Mouse (Mus musculus): ENCODE measurements around the gene Olfr63.
"Not testable (repeated sequence)": the region's sequence is repeated elsewhere in the genome, so short reads cannot be mapped to it uniquely, and the experiment has no call there.

Gene Olfr63

DNA sequence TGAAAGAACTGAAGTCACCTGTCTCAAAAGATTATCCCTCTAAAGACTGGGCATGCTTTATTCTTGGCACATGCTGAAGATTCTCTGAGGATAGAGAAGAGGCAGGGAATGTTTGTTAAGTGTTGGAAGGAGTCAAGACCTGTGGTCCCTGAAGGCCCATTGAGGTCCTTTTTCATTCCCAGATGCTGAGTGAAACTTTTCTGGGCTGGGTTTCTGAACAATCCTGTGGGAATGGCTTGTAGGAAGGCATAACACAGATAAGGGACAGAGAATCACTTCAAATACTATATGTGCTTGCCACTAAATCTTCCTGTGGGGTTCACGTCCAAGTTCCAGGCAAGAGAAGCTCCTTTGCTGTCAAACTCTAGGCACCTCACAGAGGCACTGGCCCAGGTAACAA is at the start of gene Olfr63:
Gene Olfr63, plus strand, starts transcription at position 301 of the 400 bp plus-strand sequence.
- ATAC-seq (ENCODE audit: insufficient number of reproducible peaks, low FRiP score, low TSS enrichment), result no peak

DNA sequence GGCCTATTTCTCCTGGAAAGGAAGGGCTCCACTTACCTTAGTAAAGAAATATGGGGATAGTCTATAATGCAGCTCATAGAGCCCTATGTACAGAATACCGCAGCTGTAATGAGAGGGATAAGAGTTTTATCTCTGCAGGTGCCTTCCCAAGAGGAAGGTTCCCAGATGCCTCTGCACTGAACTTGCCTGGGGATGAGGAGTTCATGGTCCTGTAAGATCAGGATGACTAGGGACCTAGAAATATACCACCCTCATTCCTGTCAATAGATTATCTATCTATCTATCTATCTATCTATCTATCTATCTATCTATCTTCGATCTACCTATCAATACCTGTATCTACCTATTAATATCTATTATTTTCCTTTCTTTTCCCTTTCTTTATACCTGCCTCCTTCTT is 42.9 kb upstream of the Olfr63 start, which contains the start of gene Olfr1564:
Gene Olfr1564, minus strand, starts transcription at position 101 of the 400 bp plus-strand sequence.
- no peak for ATAC-seq (ENCODE audit: insufficient number of reproducible peaks, low FRiP score, low TSS enrichment)

DNA sequence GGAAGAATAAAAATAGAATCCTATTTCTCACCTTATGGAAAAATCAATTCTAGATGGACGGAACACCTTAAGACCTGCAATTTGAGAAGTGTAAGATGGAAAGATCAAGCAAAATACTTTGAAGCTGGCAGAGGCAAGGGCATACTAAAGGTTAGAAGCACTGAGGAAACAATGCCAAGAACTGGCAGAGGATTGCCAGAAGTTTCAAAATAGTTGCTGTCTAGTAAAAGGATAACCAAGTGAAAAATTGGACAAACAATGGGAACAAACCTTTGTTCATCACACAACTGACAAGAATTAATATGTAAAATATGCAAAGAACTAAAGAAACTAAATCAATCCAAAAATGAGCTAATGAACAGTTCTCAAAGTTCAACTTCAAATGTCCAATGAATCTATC is 27.8 kb upstream of the Olfr63 start:
- ATAC-seq (ENCODE audit: insufficient number of reproducible peaks, low FRiP score, low TSS enrichment), result not testable (repeated sequence)

DNA sequence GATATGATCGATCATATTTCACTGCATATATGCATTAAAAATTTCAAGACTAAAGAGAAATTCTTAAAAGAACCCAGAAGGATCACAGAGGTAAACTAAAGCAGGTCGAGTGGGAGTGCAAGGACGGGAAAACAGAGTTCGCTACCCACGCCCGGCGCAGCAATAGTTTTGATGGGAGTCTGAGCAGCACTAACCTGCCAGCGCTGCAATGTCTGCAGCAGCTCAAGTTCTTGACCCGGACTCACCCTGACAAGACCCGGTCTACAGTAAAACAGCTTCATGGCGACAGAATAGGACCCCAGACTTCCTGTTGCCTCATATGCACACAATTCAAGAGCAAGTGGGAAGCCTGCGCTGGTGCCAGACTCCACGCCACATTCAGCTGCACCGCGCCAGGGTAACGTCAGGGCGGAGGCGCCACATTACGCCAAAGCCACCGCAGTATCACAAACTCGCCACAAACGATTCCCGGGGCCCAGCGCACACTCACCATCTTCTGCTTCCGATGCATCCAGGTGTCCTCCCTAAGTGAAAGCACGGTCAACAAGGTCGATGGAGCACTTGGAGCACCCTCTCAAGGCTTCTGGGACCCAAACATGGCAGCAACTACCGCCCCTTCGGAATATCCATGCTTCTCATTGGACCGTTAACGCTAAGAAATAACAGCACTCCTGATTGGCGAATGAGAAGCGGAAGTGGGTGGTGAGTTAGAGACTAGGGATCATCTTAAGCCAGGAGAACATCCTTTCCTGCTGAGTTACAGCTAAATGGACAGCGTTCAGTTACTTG is 9.8 kb upstream of the Olfr63 start, which contains the start of gene Zfp955a:
Gene Zfp955a, minus strand, starts transcription at position 616 of the 789 bp plus-strand sequence.
- peak; percentile 98 for ATAC-seq (ENCODE audit: insufficient number of reproducible peaks, low FRiP score, low TSS enrichment)

DNA sequence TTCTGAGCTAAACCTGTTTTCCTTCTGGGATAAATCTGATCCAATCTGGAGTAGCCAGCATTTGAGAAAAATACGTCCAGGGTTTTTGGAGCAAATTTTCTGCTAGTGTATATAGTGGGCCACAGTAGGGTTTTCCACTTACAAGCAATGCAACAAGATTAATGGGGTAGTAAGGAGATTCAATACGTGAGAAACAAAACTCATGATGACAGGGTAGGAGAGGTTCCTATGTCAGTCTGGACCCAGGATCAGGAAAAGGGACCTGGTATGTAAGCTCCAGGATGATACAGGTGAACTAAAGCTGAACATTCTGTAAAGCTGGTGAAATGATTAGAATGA is 9.2 kb upstream of the Olfr63 start:
- peak; percentile 10; the same call in 1 of the 2 replicates for ATAC-seq (ENCODE audit: insufficient number of reproducible peaks, low FRiP score, low TSS enrichment)

DNA sequence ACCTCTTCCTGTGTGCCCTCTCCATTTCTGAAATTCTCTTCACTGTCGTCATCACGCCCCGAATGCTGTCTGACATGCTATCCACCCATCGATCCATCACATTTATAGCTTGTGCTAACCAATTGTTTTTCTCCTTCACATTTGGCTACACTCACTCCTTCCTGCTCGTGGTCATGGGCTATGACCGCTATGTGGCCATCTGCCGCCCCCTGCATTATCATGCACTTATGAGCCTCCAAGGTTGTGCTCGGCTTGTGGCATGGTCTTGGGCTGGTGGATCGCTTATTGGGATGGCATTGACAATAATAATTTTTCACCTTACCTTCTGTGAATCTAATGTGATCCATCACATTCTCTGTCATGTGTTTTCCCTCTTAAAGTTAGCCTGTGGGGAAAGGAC is 4.4 kb downstream of the Olfr63 start:
- ATAC-seq (ENCODE audit: insufficient number of reproducible peaks, low FRiP score, low TSS enrichment), result no peak

DNA sequence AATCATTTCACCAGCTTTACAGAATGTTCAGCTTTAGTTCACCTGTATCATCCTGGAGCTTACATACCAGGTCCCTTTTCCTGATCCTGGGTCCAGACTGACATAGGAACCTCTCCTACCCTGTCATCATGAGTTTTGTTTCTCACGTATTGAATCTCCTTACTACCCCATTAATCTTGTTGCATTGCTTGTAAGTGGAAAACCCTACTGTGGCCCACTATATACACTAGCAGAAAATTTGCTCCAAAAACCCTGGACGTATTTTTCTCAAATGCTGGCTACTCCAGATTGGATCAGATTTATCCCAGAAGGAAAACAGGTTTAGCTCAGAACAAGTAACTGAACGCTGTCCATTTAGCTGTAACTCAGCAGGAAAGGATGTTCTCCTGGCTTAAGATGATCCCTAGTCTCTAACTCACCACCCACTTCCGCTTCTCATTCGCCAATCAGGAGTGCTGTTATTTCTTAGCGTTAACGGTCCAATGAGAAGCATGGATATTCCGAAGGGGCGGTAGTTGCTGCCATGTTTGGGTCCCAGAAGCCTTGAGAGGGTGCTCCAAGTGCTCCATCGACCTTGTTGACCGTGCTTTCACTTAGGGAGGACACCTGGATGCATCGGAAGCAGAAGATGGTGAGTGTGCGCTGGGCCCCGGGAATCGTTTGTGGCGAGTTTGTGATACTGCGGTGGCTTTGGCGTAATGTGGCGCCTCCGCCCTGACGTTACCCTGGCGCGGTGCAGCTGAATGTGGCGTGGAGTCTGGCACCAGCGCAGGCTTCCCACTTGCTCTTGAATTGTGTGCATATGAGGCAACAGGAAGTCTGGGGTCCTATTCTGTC is 24.8 kb downstream of the Olfr63 start, which contains the start of gene Zfp955b:
Gene Zfp955b, plus strand, starts transcription at position 506 of the 837 bp plus-strand sequence.
- ATAC-seq (ENCODE audit: insufficient number of reproducible peaks, low FRiP score, low TSS enrichment), result peak; percentile 99

DNA sequence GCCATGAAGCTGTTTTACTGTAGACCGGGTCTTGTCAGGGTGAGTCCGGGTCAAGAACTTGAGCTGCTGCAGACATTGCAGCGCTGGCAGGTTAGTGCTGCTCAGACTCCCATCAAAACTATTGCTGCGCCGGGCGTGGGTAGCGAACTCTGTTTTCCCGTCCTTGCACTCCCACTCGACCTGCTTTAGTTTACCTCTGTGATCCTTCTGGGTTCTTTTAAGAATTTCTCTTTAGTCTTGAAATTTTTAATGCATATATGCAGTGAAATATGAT is 25.3 kb downstream of the Olfr63 start:
- not testable (repeated sequence) for ATAC-seq (ENCODE audit: insufficient number of reproducible peaks, low FRiP score, low TSS enrichment)
